Mouse (Mus musculus): ENCODE data around the gene Zscan21. TPM values are rescaled to one million over a fixed set of nuclear protein-coding genes. Genes with fewer than 3 reads are reported as not detected.

The Zscan21 gene
- total RNA-seq, 4 experiments from 2014 or later, result 11.2 to 12.9 (median 11.9) TPM

DNA sequence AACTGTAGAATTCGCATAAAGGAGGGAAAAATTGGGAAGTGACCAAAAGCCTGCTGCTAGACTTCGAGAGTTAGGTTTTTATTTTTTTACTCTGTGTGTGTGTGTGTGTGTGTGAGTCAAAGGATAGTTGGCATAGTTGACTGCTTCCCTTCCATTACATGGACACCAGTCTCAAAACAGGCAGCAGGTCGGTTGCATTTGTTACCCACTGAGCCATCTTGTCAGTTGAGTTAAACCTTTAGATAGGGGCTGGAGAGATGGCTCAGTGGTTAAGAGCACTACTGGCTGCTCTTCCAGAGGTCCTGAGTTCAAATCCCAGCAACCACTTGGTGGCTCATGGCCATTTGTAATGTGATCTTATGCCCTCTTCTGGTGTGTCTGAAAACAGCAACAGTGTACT is 1.3 kb downstream of the Zscan21 start:
- no peak for DNase-seq (ENCODE audit: low spot score)

- DNase-seq (ENCODE audit: low spot score), result no peak
These were observed 15.8 kb downstream of the Zscan21 start for GRCm38 (mm10) chr5:138132425-138133064.

DNA sequence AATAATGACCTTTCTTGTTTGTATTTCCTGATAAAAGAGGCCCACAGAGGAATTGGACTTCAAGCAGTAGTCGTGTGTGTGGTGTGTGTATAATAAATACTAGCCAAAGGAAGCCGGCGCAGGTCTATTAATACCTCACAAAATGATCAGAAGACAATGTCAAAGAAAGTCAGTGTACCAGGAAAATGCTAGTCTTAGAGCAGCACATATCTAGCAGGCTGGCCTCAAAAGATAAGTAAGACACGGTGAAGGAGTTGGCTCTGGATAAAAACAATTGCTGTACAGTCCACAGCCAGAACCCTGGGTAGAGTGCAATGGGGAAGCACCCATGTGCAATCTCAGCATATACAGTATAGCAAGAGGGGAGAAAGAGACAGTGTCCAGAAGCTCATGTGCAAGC is 20.6 kb downstream of the Zscan21 start:
- DNase-seq (ENCODE audit: low spot score), result no peak

GRCm38 (mm10) chr5:138137935-138138549 is 21.3 kb downstream of the Zscan21 start:
- DNase-seq (ENCODE audit: low spot score), result no peak

GRCm38 (mm10) chr5:138138585-138138984 is 21.9 kb downstream of the Zscan21 start:
- DNase-seq (ENCODE audit: low spot score), result no peak

- no peak for DNase-seq (ENCODE audit: low spot score)
These were observed 37.7 kb downstream of the Zscan21 start for GRCm38 (mm10) chr5:138154390-138154789.

DNA sequence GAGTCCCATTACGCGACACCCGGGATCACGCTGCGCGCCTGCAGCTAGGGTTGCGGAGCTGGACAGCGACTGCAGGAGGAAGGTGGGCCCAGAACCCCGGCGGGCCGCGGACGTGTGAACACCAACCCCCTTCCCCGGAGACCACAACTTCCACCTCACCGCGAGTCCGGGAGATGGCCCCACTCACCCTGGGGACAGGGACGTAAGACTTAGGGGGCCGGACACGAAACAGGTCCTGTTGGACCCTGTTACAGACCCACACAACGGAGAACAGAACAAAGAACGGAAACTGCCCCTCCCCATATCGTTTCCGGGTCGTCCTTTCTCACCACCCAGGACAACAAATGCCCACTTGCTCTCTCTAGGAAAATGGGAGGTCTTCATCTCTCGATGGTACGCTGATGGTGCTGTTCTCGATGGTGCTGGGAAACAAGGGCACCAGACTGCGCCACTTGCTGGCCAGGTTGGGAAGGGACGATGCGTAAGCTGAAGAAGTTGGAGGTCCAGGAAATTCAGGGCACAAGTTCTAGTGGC is 38.8 kb downstream of the Zscan21 start, which contains the start of gene Zfp113:
TSS of gene Zfp113 (minus strand) at position 302 of the 534 bp plus-strand sequence.
- peak; percentile 96 for DNase-seq (ENCODE audit: low spot score)

DNA sequence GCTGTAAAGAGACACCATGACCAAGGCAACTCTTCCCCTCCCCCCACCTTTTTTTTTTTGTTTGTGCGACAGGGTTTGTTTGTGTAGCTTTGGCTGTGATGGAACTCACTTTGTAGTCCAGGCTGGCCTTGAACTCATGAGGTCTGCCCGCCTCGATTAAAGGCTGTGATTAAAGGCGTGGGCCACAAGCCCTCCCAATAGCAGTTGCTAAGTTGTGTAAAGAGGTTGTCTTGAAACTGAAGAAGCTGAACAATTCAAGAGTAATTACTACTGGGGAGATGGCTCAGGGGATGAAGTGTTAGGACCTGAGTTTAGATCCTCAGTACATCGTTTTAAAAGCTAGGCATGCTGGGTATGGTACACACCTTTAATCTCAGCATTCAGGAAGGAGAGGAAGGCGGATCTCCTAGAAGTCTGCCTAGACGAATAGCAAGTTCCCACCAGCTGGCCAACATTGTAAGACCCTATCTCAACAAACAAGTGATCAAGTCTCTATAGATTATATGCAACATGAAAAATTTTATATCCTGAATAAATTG is 43.6 kb downstream of the Zscan21 start:
- DNase-seq (ENCODE audit: low spot score), result no peak

- DNase-seq (ENCODE audit: low spot score), result peak; percentile 95
These were observed 44.4 kb downstream of the Zscan21 start, which contains the start of gene Cops6 for GRCm38 (mm10) chr5:138160842-138161665. Cops6 (plus strand) TSS chr5:138161071.

DNA sequence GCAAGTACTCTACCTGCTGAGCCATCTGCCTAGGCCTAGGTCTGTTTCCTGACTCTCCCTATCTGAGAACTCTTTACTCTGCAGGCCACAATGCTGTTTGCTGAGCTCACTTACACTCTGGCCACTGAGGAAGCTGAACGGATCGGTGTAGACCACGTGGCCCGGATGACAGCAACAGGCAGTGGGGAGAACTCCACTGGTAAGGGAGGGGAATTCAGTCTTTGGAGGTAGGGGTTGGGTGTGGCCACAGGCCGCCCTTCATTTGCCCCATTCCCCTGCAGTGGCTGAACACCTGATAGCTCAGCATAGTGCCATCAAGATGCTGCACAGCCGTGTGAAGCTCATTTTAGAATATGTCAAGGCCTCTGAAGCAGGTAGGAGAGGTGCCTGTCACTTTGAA is 46.3 kb downstream of the Zscan21 start:
- no peak for DNase-seq (ENCODE audit: low spot score)

GRCm38 (mm10) chr5:138163610-138164009 is 46.9 kb downstream of the Zscan21 start:
- no peak for DNase-seq (ENCODE audit: low spot score)

DNA sequence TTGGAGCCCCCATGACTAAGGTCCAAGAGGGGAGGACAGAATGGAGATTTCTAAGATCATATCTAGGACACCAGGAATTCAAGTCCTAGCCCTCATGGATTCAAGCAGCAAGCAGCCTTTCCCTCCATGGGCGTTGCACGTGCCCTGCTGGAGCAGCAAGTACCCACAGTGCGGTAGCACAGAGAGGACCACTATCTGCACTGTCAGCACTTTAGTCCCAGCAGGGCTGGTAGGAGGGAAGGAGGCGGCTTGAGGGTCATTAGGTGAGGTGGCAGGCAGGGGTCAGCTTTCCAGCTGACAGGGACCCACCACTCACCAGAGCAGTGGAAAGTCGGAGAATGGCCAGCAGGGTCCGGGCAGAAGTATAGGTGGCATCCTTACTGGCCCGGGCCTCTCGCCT is 48.9 kb downstream of the Zscan21 start:
- no peak for DNase-seq (ENCODE audit: low spot score)

GRCm38 (mm10) chr5:138170936-138171561 is 54.3 kb downstream of the Zscan21 start:
- DNase-seq (ENCODE audit: low spot score), result peak; percentile 95

DNA sequence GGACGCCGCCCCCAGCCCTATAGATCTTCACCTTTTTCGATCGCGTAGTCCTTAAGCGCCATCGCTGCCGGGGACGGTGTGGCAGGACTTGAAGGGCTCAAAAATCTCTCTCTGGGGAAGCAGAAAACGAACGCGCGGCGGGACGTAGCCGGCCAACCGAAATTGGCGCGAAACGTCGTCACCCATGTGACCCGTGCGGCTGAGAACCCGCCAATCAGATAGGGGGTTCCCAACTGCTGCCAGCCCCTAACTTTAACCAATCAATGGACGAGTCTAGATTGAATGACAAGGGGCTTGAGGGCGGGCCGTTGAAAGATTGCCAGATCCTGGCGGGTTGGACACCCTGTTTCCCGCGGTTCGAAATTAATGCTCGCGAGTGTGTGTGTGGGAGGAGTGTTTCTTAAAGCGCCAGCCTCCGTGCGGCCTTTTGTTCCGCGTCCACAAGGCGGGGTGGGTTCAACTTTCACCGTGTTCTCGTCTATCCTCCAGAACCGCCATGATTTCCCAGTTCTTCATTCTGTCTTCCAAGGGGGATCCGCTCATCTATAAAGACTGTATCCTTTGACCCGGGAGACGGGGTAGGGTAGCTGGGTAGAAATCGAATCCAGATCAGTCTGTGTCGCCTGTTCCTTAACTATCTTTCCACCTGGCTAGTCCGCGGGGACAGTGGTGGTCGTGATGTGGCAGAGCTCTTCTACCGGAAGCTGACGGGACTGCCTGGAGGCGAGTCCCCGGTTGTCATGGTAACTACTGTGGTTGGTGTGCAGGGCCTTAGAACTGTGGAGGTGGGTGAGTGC is 55.2 kb downstream of the Zscan21 start, which contains the start of the genes Ap4m1 and Mcm7:
TSS of gene Ap4m1 (plus strand) at position 308 of the 797 bp plus-strand sequence.
TSS of gene Mcm7 (minus strand) at position 728 of the 797 bp plus-strand sequence.
- peak; percentile 100 for DNase-seq (ENCODE audit: low spot score)

DNA sequence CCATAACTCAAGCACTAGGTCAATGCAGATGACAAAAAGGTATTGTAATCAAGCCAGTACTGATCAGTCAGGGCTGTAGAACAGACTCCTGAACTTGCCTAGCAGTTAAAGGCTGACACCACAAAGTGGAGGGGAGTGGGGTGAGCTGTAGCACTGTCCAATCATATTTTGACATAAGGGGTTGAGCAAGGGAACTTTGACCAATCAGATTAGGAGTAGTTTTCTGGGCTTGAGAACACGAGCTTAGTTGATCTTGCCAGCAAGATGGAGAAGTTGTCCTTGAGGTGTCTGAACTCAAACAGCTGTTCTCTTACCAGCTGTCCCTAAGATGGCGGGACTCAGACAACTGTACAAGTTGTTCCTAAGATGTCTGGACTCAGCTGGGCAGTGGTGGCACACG is 56.5 kb downstream of the Zscan21 start:
- DNase-seq (ENCODE audit: low spot score), result no peak

Small RNA genes lying within 50 kb of the gene (microRNA-seq; reads per million reads assigned to microRNA genes)
- gene Mir106b (811 reads per million, percentile 80 among the genes with 10 or more reads in this experiment), gene Mir25 (293 reads per million, percentile 71 among the genes with 10 or more reads in this experiment), gene Mir93 (3,180 reads per million, percentile 90 among the genes with 10 or more reads in this experiment)

Other genes starting within 250 kb of the Zscan21 start
- 1 to 10 TPM in 1 of 4 experiments, under 1 TPM in 2, not detected in 1; 0.65 to 5.4 (median 0.75) TPM for gene Pilrb2, start 245.1 kb upstream of the Zscan21 start, total RNA-seq (2022)
- under 1 TPM; 0.19 to 0.34 (median 0.32) TPM for gene Cyp3a13, start 195.3 kb upstream of the Zscan21 start, total RNA-seq (2022)
- under 1 TPM; 0.09 to 0.34 (median 0.24) TPM for gene Gjc3, start 153.8 kb upstream of the Zscan21 start, total RNA-seq (2022)
- not detected for gene Azgp1, start 135.4 kb upstream of the Zscan21 start, total RNA-seq (2022)
- not detected for gene Smok3a, start 95.6 kb upstream of the Zscan21 start, total RNA-seq (2022)
- not detected for gene Smok3b, start 95.5 kb upstream of the Zscan21 start, total RNA-seq (2022)
- not detected for gene Smok3c, start 63.7 kb upstream of the Zscan21 start, total RNA-seq (2022)
- 10 to 100 TPM; 13.7 to 16.2 (median 15.3) TPM for gene Zkscan1, start 31.8 kb upstream of the Zscan21 start, total RNA-seq (2022)
- 1 to 10 TPM; 6.2 to 8.5 (median 8.3) TPM for gene Zfp113, start 38.8 kb downstream of the Zscan21 start, total RNA-seq (2022)
- gene Cops6, start 44.2 kb downstream of the Zscan21 start, total RNA-seq (2022), result 100 to 1,000 TPM; 117 to 139 (median 133) TPM
- gene Ap4m1, start 55.1 kb downstream of the Zscan21 start, total RNA-seq (2022), result 10 to 100 TPM in 1 of 4 experiments, 1 to 10 TPM in 3; 6.0 to 11.3 (median 7.6) TPM
- gene Mcm7, start 55.5 kb downstream of the Zscan21 start, total RNA-seq (2022), result 10 to 100 TPM in 1 of 4 experiments, 1 to 10 TPM in 3; 7.2 to 11.5 (median 8.2) TPM
- gene Taf6, start 70.5 kb downstream of the Zscan21 start, total RNA-seq (2022), result 10 to 100 TPM; 32.6 to 34.7 (median 34.2) TPM
- 1 to 10 TPM; 4.9 to 7.0 (median 5.9) TPM for gene Cnpy4, start 70.6 kb downstream of the Zscan21 start, total RNA-seq (2022)
- gene Mblac1, start 77.4 kb downstream of the Zscan21 start, total RNA-seq (2022), result 1 to 10 TPM; 1.8 to 4.3 (median 2.4) TPM
- 1 to 10 TPM in 1 of 4 experiments, under 1 TPM in 3; 0.56 to 1.3 (median 0.66) TPM for gene Nxpe5, start 109.0 kb downstream of the Zscan21 start, total RNA-seq (2022)
- 10 to 100 TPM; 54.5 to 61.7 (median 56.2) TPM for gene Lamtor4, start 138.6 kb downstream of the Zscan21 start, total RNA-seq (2022)
- gene BC037034, start 147.1 kb downstream of the Zscan21 start, total RNA-seq (2022), result 1 to 10 TPM; 2.7 to 4.4 (median 3.4) TPM
- gene Gal3st4, start 155.9 kb downstream of the Zscan21 start, total RNA-seq (2022), result under 1 TPM in 1 of 4 experiments, not detected in 3; 0.17 TPM
- not detected for gene Gm43720, start 163.1 kb downstream of the Zscan21 start, total RNA-seq (2022)
- gene Gpc2, start 163.1 kb downstream of the Zscan21 start, total RNA-seq (2022), result under 1 TPM in 2 of 4 experiments, not detected in 2; 0.22 to 0.34 TPM
- gene Stag3, start 163.3 kb downstream of the Zscan21 start, total RNA-seq (2022), result not detected
- gene Pvrig, start 225.1 kb downstream of the Zscan21 start, total RNA-seq (2022), result under 1 TPM in 1 of 4 experiments, not detected in 3; 0.52 TPM